Mouse (Mus musculus) 416B (cell line): ENCODE measurements around the gene Gm10096.
"Not testable (repeated sequence)": the region's sequence is repeated elsewhere in the genome, so short reads cannot be mapped to it uniquely, and the experiment has no call there.

Experiments
- DNase-seq: peaks from one replicate; pipeline ENCODE4 v3.0.0; 2011; ENCODE audit warnings: low read depth

Gm10096 gene

GRCm38 (mm10) chrX:28954602-28955001, at the start of gene Gm10096:
Gene Gm10096 (minus strand): TSS chrX:28954702.
- not testable (repeated sequence) for DNase-seq
